Mouse (Mus musculus): ENCODE results near the gene Prr15l.
A peak's percentile ranks its signal among the peaks of the same experiment; 100 is the strongest.

Gene Prr15l

GRCm38 (mm10) chr11:96977606-96978400, 49.9 kb downstream of the Prr15l start:
- peak; percentile 100 for DNase-seq (ENCODE audit: low spot score)

DNA sequence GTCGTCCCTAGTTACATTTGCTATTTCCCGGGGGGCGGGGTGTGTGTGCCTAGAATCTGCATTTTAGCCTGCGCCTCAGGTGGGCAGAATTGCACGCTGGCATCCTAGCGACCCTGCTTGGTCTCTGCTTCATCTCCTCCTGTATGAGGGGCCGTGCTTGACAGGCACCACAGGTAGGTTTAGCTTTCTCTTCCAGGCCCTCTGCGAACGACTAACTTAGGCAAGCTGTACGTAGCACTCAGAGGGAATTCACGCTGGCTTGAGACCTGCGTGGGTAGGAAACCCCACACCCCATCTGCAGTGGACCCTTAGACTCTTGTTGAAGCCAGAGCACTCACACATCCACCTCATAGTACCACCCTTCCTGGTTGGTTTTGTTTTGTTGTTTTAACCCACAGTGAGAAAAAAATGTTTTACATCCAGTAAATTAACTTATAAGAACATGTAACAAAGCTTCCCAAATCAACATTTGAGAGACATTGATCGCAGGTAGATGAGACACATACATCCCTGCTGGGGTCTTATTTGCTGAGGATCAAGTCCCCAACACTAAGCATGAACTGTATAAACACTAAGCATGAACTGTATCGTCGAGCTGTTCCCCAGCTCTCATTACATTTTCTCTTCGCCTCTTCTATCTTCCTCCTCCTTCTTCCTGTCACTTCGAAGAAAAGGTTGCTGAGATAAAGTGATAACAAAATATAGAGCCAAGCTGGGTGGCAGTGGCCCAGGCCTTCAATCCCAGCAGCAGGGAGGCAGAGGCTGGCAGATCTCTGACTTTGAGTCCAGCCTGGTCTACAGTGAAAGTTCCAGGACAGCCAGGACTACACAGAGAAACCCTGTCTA, 50.7 kb downstream of the Prr15l start:
- DNase-seq (ENCODE audit: low spot score): no peak

- no peak for DNase-seq (ENCODE audit: low spot score)
Measured at GRCm38 (mm10) chr11:96979329-96979728, 51.4 kb downstream of the Prr15l start.

DNA sequence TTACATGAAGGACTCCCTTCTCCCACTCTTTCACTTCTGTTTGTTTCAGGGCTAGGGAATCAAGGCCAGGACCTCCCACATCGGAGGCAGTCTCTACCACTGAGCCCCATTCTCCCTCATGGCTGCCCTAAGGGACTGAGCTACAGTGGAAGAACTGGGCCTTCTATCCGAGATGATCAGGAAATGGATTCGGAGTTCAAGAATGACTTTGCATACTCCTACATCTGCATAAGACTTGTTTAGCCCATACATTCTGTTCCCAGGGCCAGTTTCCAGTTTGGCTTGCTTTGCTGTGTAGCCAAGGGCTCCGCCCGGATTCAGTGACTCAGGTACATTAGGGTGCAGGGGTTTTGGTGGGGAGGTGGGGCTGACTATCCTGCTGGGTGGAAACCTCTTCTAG, 52.1 kb downstream of the Prr15l start:
- no peak for DNase-seq (ENCODE audit: low spot score)

DNA sequence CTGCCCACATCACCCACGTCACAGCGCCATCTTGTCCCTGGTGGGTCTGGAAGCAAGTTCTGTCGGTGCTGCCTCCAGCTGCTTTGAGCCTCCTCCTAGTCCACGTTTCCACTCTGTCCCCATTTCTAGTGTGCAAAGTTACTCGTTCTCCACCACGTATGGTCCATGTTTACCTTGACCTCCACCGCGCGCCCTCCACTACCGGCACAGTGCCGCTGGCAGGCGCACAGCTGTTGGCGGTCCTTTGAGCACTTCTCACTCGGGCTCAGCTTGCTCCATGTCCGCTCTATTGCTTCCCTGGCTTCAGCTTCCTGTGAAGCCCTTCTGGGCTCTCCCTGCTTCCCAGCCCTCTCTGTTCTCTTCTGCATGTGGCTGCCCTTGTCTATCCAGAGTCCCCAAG, 53.6 kb downstream of the Prr15l start:
- DNase-seq (ENCODE audit: low spot score): no peak

GRCm38 (mm10) chr11:96982355-96982754, 54.5 kb downstream of the Prr15l start:
- DNase-seq (ENCODE audit: low spot score): peak; percentile 83

GRCm38 (mm10) chr11:96982859-96983258, 55.0 kb downstream of the Prr15l start, which contains the start of gene Sp2:
Gene Sp2, minus strand, starts transcription at chr11:96982959.
- no peak for DNase-seq (ENCODE audit: low spot score)

DNA sequence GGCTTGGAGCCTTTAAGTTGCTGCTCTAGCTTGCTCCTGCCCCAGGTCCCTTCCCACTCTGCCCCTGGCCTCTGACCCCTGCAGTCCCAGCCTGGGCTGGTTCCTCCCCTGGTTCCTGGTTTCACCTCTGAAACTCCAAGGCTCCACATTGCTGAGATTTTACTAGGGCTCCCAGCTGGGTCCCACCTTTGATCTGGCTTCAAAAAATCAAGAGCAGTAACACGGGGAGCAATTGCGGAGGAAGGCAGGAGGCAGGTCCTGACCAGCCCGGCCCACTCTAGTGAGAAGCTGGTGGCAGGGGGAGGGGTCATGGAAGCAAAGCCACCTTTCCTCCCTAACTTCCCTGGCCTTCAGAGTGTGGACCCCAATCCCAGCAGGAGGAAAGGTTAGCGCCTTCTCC, 57.0 kb downstream of the Prr15l start:
- no peak for DNase-seq (ENCODE audit: low spot score)

- no peak for DNase-seq (ENCODE audit: low spot score)
Measured at GRCm38 (mm10) chr11:96986463-96986862, 58.6 kb downstream of the Prr15l start.
